Mouse (Mus musculus): ENCODE data around the gene Med20.
"Not testable (repeated sequence)": the region's sequence is repeated elsewhere in the genome, so short reads cannot be mapped to it uniquely, and the experiment has no call there.

Gene Med20

DNA sequence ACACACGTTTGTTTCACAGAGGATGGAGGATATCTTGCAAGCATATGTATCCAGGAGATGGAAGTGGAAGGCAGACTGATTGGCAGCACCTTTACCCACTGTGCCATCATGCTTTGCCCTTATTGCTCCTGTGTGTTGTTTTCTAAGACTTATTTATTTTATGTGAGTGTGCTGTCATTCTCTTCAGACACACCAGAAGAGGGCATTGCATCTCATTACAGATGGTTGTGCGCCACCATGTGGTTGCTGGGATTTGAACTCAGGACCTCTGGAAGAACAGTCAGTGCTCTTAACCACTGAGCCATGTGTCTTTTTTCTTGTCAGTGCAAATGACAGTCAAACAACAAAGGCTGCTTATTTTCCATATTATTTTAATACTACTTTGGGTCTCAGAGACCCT is 16.4 kb downstream of the Med20 start:
- no peak for DNase-seq (ENCODE audit: low spot score in 2 of 2)

DNA sequence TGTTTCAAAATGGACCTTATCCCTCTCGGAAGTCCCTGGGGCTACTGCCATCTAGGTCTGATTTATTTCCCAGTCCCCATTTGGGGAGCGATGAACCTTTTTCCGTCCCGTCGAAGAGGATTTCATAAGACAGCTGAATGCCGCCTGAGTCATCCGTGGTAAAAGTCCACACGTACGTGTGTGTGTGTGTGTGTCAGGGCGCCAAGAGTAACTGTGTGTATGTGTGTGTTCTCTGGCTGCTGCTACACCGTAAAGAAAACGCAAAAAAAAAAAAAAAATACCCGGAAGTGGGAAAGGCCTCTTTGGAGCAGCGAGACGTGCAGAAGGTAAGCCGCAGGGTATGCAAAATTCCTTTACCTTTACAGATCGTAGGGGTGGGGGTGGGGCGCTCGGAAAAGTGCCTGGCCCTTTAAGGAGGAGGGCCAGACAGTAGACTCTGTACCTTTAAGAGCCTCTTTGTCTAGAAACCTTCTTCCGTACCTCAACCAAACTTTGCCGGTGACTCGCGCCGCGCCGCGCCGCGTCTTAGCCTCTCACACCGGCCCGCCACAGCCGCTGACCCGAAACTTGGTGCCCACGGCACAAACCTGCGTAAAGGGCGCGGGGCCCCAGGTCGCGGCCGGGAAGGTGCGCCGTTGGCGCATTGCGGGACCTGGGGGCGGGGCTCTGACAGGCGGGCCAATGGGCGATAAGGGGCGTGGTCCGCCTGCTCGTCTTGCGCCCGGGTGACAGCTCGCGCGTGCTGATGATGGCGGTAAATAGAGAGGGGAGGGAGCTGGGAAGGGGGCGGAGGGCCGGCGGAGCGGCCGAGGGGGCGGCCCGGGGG is 17.7 kb downstream of the Med20 start:
- peak; percentile 94 to 98 for DNase-seq (ENCODE audit: low spot score in 2 of 2)

DNA sequence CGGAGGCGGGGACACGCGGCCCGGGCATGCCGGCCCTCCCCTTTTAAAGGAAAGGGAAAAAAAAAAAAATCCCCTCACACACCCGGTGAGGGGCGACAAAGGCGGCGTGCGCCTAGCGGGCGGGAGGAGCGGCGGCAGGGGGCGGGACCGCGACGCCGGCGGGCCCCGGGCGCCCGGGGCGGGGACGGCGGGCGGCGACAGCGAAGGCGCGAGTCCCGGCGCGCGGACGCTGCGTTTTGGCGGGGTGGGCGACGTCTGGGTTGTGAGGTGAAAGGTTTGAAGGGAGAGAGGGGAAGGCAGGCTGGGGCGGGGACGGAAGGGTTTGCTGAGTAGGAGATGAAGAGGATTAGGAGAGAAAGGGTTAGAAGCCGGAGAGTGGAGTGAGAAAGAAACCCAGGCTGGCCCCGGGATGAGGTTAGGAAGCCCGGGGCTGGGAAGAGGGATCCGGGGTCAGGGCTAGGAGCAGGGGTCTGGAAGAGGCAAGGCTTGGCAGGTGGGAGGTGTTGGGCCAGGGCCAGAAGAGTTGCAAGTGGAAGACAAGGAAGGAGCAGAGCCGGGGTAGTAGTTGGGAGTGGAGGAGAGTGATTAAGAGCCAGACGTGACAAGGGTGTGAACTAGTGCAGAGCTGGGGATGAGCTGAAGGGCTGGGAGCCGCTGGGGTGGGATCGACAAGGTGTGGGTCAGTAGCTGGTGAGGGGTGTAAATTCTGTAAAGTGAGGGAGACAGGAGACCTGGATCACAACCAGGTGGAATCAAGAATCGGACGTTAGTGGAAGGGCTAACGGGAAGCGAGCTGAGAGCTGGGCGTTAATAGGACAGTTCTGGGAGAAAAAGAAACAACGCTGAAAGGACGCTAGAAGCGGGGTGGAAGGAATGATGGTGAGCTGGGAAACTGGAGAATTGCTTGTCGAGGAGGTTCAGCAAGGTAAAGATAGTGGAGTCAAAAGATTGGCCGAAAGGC is 18.6 kb downstream of the Med20 start:
- DNase-seq (ENCODE audit: low spot score in 2 of 2) = peak; percentile 63 to 71

DNA sequence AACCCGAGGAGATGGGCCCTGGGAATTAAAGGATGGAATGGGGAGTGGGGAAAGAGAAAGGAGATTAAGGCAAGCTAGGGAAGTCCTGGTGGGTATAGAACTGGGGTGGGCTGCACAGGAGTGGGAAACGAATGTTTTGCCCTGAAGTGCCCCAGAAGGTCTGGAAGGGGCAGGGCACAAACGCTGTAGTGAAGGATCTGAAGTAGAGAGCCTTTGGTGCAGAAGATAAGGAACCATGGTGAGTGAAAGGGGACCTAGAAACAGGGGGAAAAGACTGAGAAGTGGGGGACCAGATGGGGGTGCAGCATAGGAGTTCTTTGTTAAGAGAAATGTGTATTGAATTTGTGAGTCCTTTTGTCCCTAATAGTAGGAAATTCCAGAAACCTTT is 19.3 kb downstream of the Med20 start, which contains the start of gene Usp49:
Usp49 (plus strand) TSS at position 13 of the 388 bp plus-strand sequence.
- peak; percentile 34 to 47 for DNase-seq (ENCODE audit: low spot score in 2 of 2)

DNA sequence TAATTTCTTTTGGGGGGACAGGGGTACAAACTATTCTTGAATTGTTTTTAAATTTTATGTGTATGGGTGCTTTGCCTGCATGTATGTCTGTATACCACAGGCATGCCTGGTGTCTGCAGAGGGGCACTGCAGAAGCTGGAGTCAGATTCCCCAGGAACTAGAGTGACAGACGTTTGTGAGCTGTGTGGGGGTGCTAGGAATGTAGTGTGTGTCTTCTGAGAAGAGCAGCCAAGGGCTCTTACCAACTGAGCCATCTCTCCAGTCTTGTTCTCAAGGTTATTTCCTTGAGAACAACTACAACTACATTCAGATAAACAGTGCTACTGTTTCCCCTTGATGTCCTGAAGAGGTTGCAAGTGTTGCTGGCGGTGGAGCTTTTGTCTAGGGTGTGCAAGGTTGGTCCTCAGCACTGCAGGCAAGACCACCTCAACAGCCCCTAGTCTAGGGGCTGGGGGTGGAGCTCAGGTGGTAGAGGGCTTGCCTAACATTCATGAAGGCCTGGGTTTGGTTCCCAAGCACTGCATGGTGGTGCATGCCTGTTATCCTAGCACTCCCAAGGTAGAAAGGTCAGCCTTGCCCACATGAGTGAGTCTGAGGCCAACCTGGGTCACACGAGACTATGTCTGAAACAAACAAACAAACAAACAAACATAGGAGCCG is 20.9 kb downstream of the Med20 start:
- no peak for DNase-seq (ENCODE audit: low spot score in 2 of 2)

DNA sequence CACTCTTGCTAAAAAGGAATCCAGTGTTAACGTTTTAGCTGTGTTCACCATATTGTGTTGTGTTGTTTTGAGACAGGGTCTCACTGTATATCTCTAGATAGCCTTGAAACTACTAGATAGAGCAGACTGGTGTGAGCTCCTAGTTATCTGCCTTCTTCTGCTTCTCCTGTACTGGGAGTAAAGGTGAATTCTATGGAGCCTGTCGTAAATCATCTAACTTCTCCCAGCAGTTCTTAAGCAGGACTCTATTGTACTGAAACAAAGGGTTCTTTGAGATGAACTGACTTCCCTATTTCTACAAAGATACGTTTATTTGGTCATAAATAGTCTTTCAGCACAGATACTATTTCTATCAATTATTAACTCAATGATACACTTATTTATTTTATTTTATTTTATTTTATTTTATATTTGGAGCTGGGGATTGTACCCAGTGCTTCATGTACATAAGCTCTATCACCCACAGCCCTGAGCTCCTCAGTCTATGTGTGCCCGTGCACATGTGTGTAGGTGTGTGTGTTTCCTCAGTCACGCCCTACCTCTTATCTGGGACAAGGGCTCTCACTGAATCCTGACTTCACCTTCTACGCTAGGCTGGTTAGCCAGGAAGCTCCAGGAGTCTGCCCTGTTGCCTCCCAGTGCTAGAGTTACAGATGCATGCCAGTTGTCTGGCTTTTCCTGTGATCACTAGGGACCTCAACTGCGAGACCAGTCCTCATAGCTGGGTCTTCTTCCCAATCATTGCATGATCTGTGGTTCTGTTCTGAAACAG is 22.8 kb downstream of the Med20 start:
- no peak for DNase-seq (ENCODE audit: low spot score in 2 of 2)

DNA sequence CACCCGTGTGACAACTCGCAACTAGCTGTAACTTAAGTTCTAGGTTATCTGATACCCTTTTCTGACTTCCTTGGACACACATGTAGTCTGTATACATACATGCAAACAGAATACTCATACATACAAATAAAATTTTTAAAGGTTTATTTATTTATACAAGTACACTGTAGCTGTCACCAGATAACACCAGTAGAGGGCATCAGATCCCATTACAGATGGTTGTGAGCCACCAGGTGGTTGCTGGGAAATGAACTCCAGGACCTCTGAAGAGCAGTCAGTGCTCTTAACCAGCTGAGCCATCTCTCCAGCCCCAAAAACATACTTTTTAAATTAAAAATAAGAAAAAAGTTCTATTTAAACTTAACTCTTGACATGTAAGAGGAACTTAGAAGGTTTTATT is 31.6 kb downstream of the Med20 start:
- DNase-seq (ENCODE audit: low spot score in 2 of 2) = no peak

DNA sequence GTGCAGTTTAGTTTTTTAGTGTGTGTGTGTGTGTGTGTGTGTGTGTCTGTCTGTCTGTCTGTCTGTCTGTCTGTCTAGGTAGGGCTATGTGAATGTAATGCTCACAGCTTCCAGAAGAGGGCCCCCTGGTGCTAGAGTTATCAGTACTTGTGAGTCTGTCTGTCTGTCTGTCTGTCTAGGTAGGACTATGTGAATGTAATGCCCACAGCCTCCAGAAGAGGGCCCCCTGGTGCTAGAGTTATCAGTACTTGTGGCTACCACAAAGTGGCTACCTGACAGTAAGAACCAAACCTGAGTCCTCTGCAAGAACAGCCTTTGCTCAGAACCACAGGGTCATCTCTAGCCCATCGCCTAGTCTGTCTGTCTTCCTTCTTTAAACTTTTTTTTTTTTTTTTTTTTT is 35.3 kb downstream of the Med20 start:
- peak; percentile 34 to 58 for DNase-seq (ENCODE audit: low spot score in 2 of 2)

DNA sequence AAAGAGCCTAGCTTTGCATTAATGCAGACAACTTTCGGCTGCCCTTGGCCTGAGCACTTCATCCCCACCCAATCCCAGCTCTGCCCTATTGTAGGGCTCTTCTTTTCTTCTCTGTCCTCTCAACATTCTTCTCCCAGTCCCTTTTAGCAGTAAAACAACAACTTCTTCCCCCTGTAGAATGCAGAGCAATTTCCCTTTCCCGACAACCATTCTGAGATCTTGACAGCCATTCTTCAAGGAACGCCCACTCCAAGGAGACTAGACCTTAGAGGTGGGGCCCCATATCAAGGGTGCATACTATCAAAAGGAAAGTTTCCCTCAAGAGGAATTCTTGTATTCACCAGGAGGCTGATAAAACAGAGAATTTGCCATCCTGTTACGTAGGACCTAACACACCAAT is 37.6 kb downstream of the Med20 start:
- no peak for DNase-seq (ENCODE audit: low spot score in 2 of 2)

DNA sequence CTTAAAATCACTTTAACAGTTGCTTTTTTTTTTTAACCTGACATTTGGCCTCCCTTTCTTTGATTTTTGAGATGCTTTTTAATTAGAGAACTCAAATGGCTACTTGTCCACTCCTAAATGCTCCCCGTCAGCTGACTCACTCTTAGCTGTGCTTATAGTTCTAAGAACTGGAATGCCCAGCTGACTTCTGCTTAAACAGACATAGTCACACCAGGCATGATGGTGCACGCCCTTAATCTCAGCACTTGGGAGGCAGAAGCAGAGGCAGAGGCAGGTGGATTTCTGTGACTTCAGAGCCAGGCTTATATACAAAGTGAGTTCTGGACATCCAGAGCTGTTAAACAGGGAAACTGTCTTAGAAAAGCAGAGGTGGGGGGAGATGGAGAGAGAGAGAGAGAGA is 40.6 kb downstream of the Med20 start:
- no peak for DNase-seq (ENCODE audit: low spot score in 2 of 2)

DNA sequence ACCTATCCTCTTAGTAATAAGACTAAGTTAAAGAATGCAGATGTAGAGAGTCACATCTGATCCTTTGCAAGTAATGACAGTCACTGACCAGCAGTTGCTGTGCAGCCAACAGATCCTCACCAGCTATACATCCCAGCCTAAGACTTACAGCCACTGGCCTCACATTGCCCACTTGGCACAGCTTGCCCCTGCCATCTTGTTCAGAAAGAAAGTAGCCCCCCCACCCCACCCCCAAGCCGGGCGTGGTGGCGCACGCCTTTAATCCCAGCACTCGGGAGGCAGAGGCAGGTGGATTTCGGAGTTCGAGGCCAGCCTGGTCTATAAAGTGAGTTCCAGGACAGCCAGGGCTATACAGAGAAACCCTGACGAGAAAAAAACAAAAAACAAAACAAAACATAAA is 43.0 kb downstream of the Med20 start:
- not testable (repeated sequence) for DNase-seq (ENCODE audit: low spot score in 2 of 2)

DNA sequence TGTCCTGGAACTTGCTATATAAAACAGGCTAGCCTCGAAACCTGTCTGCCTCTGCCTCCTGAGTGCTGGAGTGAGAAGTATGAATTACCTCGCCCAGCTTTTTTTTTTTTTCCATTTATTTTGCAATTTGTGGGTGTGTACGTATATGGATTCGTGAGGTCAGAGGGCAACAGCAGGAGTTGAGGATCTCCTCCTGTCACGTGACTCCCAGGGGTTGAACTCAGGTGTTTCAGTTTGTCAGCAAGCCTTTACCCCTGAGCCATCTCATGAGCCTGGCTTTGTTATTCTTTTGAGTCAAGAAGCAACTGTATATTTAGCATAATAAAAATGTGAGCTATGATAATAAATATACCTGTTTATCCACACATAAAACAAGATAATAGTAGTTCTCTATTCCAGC is 44.3 kb downstream of the Med20 start:
- DNase-seq (ENCODE audit: low spot score in 2 of 2) = no peak

DNA sequence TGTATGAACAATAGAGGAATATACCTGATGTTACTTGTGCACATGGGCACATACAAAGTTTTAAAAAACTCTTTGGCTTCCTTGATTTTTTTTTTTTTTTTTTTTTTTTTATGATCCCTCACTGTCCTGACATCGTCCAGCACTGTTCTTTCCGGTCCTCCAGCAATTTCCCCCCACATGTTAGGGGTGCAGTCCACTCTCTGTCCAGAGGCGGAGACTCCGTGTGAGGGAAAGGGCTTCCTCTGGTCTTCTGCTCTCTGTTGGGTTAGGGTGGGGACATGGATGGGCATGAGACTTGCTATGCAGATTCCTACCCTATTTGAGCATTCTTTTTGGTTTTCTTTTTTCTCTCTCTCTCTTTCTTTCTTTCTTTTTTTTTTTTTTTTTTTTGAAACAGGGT is 46.5 kb downstream of the Med20 start:
- no peak for DNase-seq (ENCODE audit: low spot score in 2 of 2)

DNA sequence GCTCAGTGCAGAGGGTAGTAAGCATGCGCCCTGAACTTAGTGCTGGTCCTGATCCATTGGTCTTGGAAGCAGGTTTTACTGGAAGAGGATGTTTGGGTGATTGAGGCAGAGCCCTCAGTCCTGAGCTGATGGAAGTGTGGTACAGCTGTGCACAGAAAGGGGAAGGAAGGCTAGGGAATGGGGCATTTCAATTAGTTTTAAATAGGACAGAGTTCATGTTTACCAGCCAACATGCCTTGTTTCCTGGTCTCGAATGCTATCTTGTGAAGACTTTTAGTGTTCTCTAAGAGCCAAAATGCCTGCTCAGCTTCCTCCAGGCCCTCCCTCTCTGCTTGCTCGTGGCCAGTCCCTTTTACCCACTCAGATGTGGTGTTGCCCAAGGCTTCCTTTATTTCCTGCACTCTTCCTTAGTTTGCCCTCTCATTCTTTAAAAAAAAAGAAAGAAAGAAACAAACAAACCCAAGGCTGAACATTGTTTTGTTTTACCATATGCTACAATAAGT is 47.4 kb downstream of the Med20 start:
- no peak for DNase-seq (ENCODE audit: low spot score in 2 of 2)

DNA sequence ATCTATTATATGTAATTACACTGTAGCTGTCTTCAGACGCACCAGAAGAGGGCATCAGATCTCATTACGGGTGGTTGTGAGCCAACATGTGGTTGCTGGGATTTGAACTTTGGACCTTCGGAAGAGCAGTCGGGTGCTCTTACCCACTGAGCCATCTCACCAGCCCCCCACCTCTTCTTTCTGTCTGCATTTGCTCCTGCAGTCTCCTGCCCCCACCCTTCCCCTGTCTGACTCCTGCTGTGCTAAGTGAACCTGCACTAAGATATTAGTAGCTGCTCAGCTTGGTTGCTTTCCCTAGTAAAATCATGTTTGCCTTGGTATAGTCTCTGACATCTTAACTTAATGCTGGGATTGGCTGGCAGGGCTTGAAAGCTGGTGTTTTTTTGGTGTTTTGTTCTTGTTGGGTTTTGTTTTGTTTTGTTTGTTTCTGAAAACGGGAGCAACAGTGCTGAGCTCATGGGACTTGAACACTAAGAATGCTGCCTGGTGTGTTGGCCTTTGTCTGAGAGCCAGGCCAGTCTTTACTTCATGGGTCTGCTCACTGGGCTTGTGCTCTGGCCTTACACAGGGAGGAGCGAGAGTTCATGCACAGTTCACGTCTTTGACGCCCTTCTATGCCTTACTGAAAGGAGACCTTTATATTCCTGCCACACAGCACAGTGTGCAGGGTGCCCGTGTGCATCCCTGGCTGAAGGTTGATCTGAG is 51.8 kb downstream of the Med20 start:
- no peak for DNase-seq (ENCODE audit: low spot score in 2 of 2)

DNA sequence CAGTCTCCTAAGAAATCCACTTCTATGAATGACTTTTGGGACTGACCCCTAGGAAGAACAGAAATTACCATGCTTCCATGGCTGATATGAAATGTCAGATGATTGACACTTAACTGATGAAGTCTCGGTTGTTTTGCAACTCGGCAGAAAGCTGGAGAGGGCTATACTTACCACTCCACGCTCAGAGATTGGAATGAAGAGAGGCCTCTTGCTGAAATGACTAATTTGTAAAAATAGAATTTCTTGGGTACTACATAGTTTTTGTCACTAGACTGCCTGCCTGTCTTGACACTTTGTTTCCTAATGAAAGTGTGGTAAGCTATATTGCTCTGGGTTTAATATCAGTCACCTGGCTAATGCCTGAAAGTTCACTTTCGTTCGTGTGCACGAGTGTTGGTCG is 53.1 kb downstream of the Med20 start:
- no peak for DNase-seq (ENCODE audit: low spot score in 2 of 2)

DNA sequence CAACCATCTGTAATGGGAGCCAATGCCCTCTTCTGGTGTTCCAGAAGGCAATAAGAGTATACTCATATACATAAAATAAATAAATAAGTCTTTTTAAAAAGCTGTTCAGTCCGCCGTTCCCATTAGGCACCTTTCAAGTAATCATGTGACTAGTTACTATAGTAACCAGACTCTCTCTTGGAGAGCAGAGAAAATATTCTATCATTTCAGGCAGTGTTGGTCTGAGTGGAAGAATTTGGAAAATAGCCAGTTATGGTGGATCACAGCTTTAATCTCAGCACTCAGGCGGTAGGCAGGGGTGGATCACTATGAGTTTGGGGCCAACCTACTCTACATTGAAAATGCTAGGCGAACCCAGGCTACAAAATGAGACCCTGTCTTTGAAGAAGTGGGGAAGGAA is 57.8 kb downstream of the Med20 start:
- DNase-seq (ENCODE audit: low spot score in 2 of 2) = no peak

DNA sequence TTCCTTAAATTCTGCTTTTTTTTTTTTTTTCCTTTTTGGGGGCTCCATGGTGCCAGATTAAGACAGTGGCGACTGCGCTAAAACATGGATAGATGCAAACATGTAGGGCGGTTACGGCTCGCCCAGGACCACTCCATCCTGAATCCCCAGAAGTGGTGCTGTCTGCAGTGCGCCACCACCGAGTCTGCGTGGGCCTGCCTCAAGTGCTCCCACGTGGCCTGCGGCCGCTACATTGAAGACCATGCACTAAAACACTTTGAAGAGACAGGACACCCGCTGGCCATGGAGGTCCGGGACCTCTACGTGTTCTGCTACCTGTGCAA is 60.6 kb downstream of the Med20 start:
- DNase-seq (ENCODE audit: low spot score in 2 of 2) = no peak

DNA sequence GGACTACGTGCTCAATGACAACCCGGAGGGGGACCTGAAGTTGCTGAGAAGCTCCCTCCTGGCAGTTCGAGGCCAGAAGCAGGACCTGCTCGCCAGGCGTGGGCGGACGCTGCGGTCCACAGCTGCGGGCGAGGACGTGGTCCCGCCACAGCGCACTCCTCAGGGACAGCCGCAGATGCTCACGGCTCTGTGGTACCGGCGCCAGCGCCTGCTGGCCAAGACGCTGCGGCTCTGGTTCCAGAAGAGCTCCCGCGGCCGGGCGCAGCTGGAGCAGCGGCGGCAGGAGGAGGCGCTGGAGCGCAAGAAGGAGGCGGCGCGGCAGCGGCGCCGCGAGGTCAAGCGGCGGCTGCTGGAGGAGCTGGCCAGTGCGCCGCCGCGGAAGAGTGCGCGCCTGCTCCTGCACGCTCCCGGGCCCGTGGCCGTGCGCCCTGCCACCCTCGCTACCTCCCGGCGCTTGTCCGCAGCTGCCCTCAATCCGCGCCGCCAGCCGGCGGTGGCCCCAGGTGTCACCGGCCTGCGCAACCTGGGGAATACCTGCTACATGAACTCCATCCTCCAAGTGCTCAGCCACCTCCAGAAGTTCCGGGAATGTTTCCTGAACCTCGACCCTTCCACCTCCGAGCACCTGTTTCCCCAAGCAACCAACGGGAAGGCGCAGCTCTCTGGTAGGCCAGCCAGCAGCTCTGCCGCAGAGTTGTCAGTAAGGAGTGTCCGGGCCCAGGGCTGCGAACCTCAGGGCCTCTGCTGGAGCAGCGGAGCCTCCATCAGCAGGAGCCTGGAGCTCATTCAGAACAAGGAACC is 61.1 kb downstream of the Med20 start:
- DNase-seq (ENCODE audit: low spot score in 2 of 2) = peak in 1 of 2 experiments; percentile 26
